Mouse (Mus musculus) layer of hippocampus, adult 6 months (tissue): ENCODE data around the gene Ccdc152. TPM values are rescaled to one million over a fixed set of nuclear protein-coding genes. Genes with fewer than 3 reads are reported as not detected.

Source experiments
- long read RNA-seq, 2 experiments: library from polyadenylated mRNA; unstranded; transcript quantifications; one replicate each; pipeline ENCODE4 v2.0.0; 2019 to 2020
- polyA plus RNA-seq: library from polyadenylated mRNA; unstranded; fragments of <200 nt; fragmentation: Nextera tagmentation; gene quantifications from 2 replicates; pipeline ENCODE4 v1.2.3, GENCODE M21; 2021

Ccdc152 gene
- 0.78 and 0.90 TPM in 2 replicates for polyA plus RNA-seq
- long read RNA-seq, experiment 1, partial matches to known transcripts = 0 of 3 reads
- long read RNA-seq, experiment 1, other reads (novel, unspliced or antisense) = 3 of 3 reads
- long read RNA-seq, experiment 2 = 0 reads

GRCm38 (mm10) chr15:3303426-3303825 lies at the start of gene Ccdc152:
Gene Ccdc152 (minus strand): TSS chr15:3303526.

GRCm38 (mm10) chr15:3268247-3268646 lies 35.1 kb downstream of the Ccdc152 start, which contains the start of gene Selenop:
Gene Selenop (plus strand): TSS chr15:3268547.

Other genes with a start within 250 kb of the Ccdc152 start
- 331 and 400 TPM in 2 replicates for gene Selenop, start 35.0 kb downstream of the Ccdc152 start, polyA plus RNA-seq